Mouse (Mus musculus): ENCODE data around the gene Pld2.

DNA sequence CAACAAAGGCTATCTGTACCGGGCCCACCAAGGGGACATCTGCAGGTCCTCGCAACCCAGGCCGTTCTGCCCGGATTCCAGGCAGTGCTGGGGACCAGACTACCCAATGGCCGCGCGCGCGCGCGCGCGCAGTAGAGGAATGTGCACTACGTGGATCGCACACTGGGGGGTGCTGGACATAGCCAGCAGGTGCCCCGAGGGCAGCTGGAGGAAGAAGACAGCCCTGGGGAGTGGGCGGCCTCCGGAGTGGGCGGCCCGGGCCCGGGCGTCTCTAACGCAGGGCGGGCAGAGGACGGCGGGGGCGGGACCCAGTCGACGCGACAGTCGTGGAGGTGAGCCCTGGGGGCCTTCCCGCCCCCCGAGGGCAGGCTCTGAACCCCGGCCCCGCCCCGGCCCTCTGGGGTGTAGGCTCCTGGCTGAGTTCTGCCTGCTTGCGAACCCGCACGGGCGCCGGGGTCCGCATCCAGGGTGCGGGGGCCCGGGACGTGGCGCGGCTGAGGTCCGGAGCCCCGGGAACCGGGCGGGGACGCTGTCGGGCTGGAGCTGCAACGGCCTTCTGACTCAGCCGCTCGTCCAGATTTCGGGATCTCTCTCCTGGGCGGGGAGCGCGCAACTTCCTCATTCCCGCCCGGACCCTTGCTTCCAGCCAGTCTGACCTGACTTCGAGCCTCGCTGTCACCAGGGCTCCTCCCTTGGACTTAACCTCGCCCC, at the start of gene Pld2:
- TF ChIP-seq CTCF (conservative IDR thresholded peaks at IDR 0.05; ENCODE audit: low read length) (no peak; the same call in 1 of the 2 replicates), NANOG (IDR thresholded peaks at IDR 0.05; ENCODE audit: borderline replicate concordance, low read length) (no peak), POU5F1 (IDR thresholded peaks at IDR 0.05; ENCODE audit: borderline replicate concordance, low read length) (no peak)
